Mouse (Mus musculus) bone marrow macrophage, adult 2 months (primary cell): ENCODE results near the gene Gbp3.

ENCODE experiments used
- CTCF ChIP-seq: IDR thresholded peaks from 2 replicates; pipeline ENCODE4 v1.5.1; 2012; ENCODE audit warnings: low read depth, mild to moderate bottlenecking, low read length, moderate library complexity
- POLR2A ChIP-seq: IDR thresholded peaks from 2 replicates; pipeline ENCODE4 v1.6.1; 2012; ENCODE audit warnings: mild to moderate bottlenecking, low read depth, low read length, borderline replicate concordance

DNA sequence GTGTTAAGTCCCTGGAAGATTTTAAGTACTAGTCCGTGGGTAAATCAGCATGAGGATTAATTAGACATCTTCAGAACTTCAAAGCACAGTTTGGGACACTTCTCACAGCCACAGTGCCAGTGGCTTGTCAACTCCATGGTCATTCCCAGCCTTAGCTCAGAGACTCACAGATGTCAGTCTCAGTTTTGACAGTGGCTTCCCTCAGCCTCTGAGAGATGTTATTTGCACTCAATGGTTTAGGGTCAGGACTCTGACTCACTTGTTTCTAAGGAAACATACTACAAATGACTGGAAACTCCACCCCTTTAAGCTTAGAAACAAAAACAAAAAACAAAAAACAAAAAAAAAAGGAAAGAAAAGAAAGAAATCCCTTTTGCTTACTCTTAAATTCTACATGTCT, 59.8 kb downstream of the Gbp3 start:
- TF ChIP-seq CTCF (no peak), POLR2A (no peak)
